Mouse (Mus musculus): Measurements from ENCODE around the gene Sh3bp4. TPM values are rescaled to one million over a fixed set of nuclear protein-coding genes. Genes with fewer than 3 reads are reported as not detected.

Gene Sh3bp4
- polyA plus RNA-seq, 1 experiment from 2014 or later = 2.9 TPM

DNA sequence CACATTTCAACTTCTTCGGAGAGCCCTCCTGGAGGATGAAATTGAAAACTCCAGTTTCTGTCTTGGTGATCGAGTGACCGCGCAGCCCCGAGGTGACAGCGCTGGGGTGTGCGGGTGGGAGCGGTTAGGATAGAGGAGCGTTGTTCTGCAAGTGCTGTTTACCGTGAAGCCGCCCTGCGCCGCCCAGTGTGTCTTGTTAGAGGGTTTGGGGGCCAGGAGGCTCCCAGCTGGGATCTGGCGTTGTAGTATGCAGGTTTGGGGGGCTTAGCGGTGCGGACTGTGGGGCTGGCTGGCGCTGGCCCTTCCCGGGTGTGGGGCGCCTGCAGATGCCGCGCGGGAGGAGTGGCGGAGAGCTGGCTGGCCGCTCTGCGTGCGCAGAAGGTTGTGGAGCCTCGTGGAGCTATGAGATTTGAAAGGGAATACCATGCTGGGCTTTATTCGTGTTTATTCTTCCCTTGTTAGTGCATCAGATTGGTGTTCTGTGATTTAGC, 701 bp downstream of the Sh3bp4 start:
- no peak for DNase-seq (ENCODE audit: low spot score)

DNA sequence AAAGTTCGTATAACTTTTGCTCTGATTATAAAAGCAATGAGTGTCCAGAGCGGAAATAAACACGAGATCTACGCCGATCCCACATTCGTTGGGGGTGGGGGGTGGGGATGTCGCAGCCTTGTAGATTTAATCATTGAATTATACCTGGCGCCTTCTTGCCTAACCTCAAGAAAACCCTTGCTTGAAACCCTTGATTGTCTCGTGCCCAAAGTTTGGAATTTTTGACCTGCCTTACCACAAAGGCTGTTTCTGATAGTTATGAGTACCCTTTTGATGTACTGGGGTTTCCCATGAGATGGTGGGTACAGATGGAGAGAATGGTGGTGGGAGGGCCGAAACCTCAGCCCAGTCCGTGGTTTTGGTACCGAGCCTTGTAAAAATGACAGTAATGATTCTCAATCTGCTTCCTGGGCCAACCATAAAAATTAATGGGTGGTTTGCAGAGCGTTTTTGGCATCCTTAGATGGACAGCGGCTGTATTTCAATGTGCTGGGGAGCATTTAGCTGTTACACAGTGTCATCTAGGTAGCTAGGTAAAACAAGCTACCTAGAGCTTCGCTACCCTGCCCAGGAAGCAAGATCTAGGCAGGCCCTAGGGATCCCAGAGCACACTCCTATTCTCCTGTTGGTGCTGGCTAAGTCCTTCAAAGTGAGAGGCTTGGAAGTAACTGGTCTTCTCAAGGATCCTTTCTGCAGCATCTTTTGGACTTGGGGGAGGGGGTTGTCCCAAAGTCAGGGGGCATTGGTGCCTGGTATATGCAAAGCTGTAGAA, 1.3 kb downstream of the Sh3bp4 start:
- DNase-seq (ENCODE audit: low spot score) = no peak

DNA sequence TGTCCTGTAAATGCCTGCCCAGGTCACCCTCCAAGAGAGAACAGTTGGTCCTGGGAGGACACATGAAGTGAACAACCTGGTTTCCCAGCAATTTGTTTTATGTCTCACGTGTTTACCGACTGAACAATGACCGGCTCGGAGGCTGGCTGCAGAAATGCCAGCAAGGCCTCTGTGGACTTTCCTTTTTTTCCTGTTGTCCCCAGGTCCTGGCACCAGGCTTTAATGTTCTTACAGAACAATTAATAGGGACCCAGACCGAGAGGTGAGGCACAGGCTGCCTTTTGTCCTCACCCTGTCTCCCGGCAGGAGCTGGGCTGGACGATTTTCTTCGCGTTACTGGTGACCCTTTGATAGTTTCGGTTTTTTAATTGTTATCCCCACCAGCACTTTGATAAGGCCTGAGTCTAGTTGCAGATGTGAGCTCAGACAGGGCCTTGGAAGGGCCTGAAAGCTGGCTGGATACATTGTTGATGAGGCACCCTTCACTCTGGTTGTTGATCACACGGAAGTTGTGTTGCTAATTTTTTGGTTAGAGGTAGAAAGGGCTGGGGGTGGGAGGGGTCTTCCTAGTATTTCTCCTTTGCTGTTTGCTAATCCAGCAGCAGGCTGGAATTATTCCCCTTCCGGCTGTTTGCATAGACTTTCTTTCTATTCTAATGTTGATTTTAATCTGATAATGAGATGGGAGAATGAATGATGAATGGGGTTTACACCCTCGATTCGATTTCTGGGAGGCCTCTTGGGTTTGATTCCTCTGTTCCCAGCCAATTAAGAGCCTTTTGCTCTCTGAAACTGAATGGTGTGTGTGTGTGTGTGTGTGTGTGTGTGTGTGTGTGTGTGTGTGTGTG, 2.2 kb downstream of the Sh3bp4 start:
- DNase-seq (ENCODE audit: low spot score) = no peak

DNA sequence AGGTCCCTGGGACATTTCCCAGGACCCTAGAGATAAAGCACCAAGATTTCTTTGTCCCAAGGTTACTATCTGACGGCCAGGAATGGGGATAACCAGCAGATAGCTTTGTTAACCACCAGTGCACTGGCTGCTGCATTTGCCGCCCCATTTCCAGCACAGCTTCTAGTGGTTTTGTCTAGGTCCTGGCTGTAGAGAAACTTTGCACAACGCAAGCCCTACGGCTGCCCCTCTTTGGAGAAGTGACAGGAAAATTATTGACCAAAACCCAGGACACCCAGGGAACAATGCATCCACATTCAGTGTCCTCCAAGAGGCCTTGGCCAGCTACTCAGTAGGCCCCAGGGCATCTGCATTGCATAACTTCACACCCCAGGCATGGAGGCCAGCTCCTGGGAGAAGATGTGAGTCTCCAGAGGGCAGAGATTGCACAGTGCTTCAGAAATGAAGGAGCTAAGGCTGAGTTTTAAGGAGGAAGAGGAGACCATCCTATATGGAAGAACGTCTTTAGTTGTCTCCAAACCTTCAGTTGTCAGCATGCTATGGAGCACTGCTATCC, 3.2 kb downstream of the Sh3bp4 start:
- DNase-seq (ENCODE audit: low spot score) = no peak

DNA sequence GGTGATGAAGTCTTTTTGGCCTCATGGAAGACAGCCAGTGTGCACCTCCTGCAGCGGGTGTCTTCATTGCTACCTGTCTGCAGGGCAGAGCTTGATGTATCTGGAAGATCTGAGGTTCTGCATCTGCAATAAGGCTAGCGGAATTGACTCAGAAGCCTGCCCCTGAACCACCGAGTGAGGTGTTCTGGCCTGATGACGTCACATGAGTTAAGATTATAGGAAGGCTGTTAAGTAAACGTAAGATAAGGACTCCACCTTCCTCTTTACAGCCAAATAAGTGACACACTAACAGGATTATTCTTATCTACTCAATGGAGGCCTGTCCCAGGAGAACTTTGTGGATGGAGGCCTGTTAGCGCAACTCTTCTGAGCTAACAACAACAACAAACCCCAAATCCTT, 4.5 kb downstream of the Sh3bp4 start:
- DNase-seq (ENCODE audit: low spot score) = no peak

DNA sequence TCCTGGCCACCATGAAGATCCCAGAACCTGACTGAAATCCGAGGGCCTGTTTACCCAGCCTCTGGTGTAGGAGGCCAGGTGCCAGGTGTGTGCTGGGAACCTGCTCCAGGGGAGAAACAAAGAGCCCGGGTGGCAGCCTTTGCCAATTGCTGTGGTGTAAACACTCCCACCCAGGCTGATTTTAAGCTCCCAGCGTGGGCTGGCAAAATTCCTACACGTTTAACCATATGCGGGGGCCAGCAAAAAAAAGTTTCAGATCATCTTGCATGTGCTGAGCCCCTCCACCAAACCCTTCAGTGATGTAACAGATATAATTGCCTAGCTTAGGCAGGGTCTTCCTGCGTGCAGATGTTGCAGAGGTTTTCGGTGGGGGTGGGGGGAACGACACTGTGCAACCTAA, 4.9 kb downstream of the Sh3bp4 start:
- no peak for DNase-seq (ENCODE audit: low spot score)

DNA sequence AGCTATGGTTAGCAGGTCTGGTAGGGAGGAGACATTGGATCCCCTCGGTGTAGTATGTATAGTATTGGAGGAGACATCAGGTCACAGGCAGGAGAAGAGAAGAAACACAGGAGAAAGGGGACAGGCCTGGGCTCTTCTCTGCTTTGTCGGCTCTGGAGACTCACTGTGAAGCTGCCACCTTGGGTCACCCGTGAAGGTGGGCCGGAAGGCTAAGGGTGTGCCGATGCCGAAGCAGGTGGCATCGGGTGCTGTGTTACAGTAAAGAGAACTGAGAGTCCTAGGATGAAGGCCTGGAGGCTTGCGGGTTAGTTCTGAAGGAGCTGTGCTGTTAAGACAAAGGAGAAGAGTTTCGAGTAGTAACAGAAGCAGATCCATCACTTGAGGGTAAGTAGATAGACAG, 6.6 kb downstream of the Sh3bp4 start:
- DNase-seq (ENCODE audit: low spot score) = no peak

DNA sequence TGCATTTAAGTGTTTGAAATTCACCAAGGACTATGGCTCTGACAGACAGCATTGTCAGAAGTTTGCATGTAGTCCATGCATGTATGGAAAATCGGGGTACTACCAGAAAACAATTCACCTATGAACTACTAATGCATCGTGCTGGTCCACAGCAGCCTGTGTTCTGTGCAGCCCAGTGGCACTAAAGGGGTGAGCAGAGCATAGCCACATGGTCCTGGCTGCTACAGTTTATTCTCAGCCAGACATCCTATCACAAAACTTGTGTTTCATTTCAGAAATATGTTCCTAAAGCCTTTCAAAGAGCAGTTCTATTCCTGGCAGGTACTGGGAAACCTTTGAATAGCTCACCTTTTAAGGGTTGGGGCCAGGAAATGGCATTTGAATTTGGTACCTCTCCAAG, 8.0 kb downstream of the Sh3bp4 start:
- no peak for DNase-seq (ENCODE audit: low spot score)

DNA sequence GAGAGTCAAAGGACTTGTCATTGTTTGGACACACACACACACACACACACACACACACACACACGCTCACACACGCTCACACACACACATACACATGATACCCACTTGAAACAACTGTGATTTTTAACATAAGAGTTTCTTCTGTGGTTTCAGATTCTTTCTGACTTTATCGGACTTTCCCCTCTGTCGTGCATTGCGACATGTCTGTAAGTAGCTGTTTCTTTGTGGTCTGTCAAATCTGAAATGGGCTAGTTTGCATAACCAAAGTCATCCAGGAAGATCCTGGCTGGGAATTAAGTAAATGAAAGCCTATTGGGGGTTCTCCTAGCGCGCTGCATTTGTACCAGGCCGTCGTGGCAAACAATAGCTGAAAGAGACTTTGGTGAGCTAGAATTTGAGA, 8.5 kb downstream of the Sh3bp4 start:
- no peak for DNase-seq (ENCODE audit: low spot score)

DNA sequence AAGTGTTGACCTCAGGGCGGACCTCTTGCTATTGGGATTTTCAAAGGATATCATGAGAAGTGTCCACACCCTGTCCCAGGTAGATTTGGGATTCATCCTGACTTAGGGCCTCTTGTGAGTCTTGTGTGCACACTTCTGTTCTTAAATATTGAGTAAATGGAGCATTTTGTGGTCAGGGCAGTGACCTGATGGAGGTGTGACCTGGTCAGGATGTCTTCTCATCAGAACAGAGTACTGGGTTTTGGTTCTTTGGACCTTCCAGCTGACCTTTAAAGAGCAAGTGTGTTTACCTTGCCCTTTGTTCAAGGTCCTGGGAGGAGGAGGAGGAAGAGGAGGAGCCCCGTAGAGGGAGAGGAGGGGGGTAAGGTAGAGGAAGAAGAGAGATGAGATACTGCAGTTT, 9.0 kb downstream of the Sh3bp4 start:
- no peak for DNase-seq (ENCODE audit: low spot score)

DNA sequence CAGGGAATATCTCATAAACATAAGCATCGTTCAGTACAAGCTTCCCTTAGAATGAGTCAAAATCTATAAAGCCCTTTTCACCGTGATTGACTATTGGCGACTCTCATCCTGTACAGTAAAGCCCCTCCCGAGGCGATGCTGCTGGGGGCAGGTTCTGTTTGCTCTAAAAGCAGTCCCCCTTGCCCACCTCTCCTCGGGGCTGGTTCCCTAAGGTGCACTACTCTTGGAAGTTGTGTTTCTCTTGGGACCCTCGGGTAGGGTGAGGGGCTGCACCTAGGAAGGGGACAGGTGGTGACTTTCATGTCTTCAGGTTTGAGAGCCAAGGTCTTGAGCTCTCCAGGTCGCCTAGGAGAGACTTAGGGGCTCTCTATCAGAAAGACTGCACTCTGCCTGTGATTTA, 10.2 kb downstream of the Sh3bp4 start:
- DNase-seq (ENCODE audit: low spot score) = no peak

DNA sequence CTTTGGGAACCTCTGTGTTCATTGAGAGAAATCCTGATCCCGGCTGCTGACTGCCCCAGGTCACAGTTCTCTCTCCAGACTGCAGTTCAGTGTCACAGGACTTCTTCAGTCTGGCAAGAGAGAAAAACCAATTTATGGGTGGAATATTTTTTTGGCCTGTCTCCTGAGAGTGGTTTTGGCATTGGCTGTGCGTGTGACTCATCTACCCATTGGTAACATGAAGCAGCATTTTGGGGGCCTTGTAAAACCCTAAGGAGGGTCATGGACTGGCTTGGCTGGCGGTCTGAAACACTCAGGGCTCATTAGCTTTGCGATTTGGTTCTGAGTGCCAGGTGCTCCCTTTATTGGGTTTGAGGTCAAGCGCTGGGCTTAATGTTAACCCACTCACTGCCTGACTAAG, 10.6 kb downstream of the Sh3bp4 start:
- DNase-seq (ENCODE audit: low spot score) = no peak

DNA sequence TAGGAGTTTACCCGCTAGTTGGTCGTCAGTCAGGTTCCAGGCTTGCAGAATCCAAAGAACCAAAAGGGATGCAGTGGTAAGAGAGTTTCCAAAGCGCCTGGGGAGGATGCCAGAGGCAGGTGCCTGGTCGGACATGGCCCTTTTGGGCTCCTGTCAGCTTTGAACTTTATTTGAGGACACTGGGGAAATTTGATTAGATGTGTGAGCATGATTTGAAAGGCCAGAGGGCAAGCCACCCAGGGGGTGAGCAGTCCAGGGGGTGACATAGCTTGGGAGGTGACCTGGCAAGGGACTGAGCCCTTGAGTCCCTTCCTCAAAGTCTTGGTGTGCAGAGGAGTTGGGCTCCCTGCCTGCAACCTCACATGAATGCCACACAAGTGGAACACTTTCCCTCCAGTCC, 11.2 kb downstream of the Sh3bp4 start:
- DNase-seq (ENCODE audit: low spot score) = no peak

DNA sequence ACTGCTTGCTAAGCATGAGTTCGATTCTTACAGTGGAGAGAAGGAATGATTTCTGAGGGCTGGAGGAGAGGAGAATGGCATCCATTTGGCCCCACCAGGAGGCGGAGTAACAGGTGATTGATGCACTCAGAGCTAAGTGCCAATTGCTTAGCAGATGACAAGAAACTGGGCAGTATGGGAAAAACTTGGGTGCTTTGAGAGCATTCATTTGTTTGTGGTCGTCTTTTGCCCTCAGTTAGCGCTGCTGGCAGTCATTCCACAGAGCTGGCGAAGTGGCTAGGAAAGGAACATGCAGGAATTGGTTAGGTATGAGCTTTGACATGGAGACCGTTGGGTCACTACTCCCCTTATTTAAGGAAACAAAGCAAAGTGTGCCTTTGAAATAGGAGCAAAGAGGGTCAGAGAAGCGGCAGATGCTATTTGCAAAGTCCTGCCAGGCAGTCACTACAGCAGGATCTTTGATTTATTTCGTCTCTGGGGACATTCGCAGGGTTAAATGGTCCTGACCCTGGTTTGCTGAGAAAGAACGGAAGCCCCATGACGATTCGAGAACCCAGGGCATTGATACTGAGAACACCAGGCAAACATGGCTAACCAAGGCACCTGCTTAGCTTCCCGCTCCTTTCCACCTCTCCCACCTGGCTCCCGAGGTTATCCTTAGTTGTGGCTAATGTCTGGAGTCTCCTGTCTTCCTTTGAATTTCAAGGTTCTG, 12.1 kb downstream of the Sh3bp4 start:
- DNase-seq (ENCODE audit: low spot score) = no peak

DNA sequence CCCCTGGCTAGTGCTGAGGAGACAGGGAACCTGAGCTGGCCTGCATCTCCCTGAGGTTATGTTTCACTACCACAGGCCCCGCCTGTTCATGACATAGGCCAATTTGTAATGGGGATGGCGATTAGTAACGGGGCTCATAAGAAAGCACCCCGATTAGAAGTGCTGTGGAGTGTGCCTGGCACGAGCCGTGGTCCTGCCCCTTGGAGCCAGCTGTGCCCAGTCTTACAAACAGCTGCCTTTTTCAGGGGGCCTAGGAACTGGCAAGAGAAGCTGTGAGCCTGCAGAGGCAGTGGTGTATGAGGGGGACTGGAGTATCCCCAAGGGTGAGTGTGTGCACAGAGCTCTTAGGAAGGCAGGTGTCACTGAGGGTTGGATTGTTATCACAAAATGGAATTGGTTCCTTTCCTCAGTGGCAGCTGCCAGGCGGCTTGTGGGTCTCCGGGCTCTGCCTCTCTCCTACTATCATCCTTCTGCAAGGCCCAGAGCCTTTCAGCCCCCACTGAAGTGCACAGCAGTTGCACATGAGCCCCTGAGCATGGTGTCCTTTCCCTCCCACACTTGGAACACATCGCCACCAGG, 16.4 kb downstream of the Sh3bp4 start:
- DNase-seq (ENCODE audit: low spot score) = no peak

DNA sequence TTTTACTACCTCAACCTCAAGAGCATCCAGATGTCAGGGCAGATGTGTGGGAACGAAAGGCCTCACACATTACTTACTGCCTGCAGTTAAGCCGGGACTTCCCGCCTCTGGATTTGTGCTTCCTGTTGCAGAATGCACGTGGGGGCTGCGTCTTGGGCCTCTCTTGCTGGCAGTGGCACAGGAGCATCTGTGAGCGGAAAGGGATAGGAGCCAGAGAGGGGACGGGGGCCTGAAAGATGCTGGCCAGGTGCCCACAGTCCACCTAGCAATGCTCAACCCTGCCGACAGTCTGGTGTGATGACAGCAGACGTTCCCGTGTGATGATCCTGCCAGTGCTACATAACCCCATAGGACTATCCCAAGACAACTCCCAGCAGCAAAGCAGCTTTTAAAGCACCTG, 17.9 kb downstream of the Sh3bp4 start:
- DNase-seq (ENCODE audit: low spot score) = no peak

DNA sequence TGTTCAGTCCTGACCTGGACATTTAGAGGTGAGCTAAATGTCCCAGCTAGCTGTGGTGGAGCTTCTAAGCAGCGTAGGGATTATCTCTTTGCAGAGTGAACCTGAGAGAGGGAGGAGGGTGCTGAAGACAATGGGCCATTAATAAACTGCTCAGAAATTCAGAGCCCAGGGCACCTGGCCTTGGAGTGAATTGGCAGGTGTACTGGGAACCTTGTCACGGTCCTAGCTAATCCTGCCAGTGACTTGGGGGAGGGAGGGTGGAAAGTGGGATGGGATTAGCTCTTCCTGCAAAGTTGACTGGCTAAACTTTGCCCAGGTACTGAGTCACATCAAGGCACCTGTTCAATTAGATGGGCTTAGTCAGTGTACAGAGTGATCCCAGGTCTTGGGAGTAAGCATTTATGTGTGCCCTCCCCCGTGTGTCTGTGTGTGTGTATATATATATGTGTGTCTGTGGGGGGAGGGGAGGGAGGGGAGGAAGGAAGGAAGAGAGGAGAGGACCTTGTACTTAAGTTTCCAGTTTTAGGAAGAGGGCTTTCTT, 18.6 kb downstream of the Sh3bp4 start:
- no peak for DNase-seq (ENCODE audit: low spot score)

DNA sequence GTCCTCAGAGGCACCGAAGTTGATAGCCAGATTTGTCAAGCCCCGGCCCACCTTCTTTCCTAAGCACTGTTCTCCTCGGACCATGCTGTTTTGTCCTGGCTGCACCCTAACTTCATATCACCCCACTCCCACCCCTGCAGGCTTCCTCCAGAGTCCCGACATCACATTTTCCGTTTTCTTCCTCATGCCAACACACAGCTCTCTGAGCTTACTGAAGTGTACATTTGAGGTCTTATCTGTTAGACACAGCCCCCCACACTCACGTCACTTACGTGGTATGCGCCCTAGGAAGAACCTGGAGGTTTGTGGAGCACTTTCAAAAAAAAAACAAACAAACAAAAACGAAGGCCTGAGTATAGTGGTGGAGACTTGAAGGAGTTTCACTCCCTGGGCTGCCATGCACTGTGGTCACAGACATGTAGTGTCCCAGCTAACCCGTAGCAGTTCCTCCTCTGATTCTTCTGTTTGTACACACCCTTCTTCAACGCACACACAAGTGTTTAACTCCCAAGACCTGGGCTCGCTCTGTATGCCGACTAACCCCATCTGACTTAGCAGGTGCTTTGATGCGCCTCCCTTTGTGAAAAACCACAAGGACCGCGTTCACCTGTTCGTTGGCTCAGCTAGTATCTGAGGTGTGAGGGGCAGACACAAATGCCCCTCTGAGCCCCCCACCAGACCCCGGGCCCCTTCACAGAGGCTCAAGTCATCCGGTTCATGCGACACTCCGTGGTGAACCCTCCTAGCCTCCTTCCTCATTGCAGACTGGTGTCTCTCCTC, 19.8 kb downstream of the Sh3bp4 start:
- peak; percentile 62 for DNase-seq (ENCODE audit: low spot score)

DNA sequence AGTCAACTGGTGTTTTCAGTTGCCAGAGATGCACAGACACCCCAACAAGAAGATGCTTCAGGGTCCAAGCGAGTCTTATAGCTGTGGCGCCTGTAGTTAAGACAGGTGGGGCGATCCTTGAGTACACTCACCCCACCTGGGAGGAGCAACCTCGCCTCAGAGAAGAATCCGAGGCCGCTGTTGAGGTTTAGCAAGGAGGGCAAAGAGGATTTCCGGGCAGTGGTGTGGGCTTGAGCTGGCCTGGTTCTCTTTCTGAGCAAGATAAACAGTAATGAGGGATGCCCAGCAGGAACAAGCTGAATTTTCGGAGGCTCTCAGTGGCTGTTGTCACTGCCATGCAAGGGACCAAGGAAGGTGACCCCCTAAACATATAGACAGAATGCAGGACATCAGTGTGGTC, 20.5 kb downstream of the Sh3bp4 start:
- peak; percentile 59 for DNase-seq (ENCODE audit: low spot score)

DNA sequence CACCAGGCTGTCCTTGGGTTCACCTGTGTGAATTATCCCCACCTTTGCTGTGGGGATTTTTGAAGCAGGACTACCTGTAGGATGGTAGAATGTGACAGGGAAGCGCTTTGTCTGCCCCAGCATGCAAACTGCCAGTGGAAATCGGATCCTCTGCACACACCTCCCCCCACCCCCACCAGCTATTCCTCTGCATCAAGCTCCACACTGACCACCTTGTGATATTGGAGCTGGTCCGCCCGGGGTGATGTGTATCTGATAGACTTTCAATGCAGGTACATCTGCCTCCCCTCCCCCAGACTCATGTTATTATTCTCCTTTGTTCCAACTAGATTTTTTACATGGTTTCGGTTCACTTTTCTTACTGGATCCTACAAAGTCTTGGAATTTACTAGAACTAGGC, 21.8 kb downstream of the Sh3bp4 start:
- DNase-seq (ENCODE audit: low spot score) = no peak
